Mouse (Mus musculus) erythroblast, embryonic 14.5 days (primary cell): ENCODE data around the gene Men1.

ENCODE experiments used
- GATA1 ChIP-seq: IDR thresholded peaks from 2 replicates; pipeline ENCODE4 v1.6.1; 2012; ENCODE audit warnings: low read length, inconsistent platforms, mixed read lengths
- TAL1 ChIP-seq: IDR thresholded peaks from 3 replicates; pipeline ENCODE4 v1.6.1; 2012; ENCODE audit warnings: low read length, inconsistent platforms, mixed read lengths

GRCm38 (mm10) chr19:6303831-6304230, 30.9 kb upstream of the Men1 start:
- TF ChIP-seq GATA1 (no peak), TAL1 (no peak)
